Mouse (Mus musculus) ovary, adult 10 weeks (tissue): Measurements from ENCODE around the gene Olfr389. TPM values are rescaled to one million over a fixed set of nuclear protein-coding genes. Genes with fewer than 3 reads are reported as not detected.

ENCODE experiments used
- polyA plus RNA-seq: library from polyadenylated mRNA; stranded (reverse); fragments of 350-450 nt; fragmentation: Illumina TruSeq; extraction: RNeasy Lipid Tissue Mini Kit (QIAGEN cat#74804); gene quantifications from one replicate; pipeline ENCODE4 v1.2.3, GENCODE M21; 2014

Olfr389 gene
- polyA plus RNA-seq, result not detected

GRCm38 (mm10) chr11:73780613-73781012 is at the start of gene Olfr389:
TSS of gene Olfr389 (minus strand) at chr11:73780713.

GRCm38 (mm10) chr11:73816949-73817348 is 36.4 kb upstream of the Olfr389 start, which contains the start of gene Olfr392:
TSS of gene Olfr392 (minus strand) at chr11:73817049.

GRCm38 (mm10) chr11:73802952-73803351 is 22.4 kb upstream of the Olfr389 start, which contains the start of gene Olfr391-ps:
TSS of gene Olfr391-ps (minus strand) at chr11:73803052.

GRCm38 (mm10) chr11:73782664-73783063 is 2.2 kb upstream of the Olfr389 start, which contains the start of gene Olfr390:
TSS of gene Olfr390 (plus strand) at chr11:73782964.

Other genes starting within 250 kb of the Olfr389 start
- gene Olfr385, start 187.7 kb downstream of the Olfr389 start, polyA plus RNA-seq, result not detected
- gene Olfr384, start 182.1 kb downstream of the Olfr389 start, polyA plus RNA-seq, result not detected
- gene Zfp735, start 91.9 kb downstream of the Olfr389 start, polyA plus RNA-seq, result 8.8 TPM
- gene Olfr390, start 2.3 kb upstream of the Olfr389 start, polyA plus RNA-seq, result not detected
- gene Olfr391-ps, start 22.3 kb upstream of the Olfr389 start, polyA plus RNA-seq, result not detected
- not detected for gene Olfr392, start 36.3 kb upstream of the Olfr389 start, polyA plus RNA-seq
- not detected for gene Olfr393, start 70.7 kb upstream of the Olfr389 start, polyA plus RNA-seq
- not detected for gene Olfr394, start 110.1 kb upstream of the Olfr389 start, polyA plus RNA-seq
- not detected for gene Olfr395, start 128.6 kb upstream of the Olfr389 start, polyA plus RNA-seq
- not detected for gene Olfr23, start 156.0 kb upstream of the Olfr389 start, polyA plus RNA-seq
- not detected for gene Olfr397, start 180.1 kb upstream of the Olfr389 start, polyA plus RNA-seq
- not detected for gene Olfr398, start 209.7 kb upstream of the Olfr389 start, polyA plus RNA-seq